Mouse (Mus musculus): ENCODE data around the gene Kcna10.

DNA sequence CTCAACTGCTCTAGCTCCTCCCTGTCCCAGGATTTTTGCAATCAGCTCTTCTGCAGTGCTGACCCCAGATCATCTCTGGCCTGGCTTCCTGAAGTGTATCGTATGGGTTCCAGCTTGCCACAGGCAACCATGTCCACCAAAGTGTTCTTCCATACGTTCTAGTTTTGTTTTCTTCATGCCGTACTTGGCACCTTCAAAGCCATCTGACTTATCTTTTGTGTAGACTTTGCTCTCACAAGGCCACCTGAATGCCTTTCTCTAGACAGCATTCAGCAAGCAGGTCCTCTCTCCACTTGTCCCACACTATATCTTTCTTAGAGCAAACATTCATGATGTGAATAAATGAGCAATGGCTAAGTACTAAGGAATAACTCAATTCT, 34.2 kb downstream of the Kcna10 start:
- TF ChIP-seq POLR2A (IDR thresholded peaks at IDR 0.05; ENCODE audit: borderline replicate concordance, extremely low read depth, insufficient read depth, insufficient read length, poor library complexity, severe bottlenecking): no peak
- TF ChIP-seq CTCF (IDR thresholded peaks at IDR 0.05; ENCODE audit: borderline replicate concordance, extremely low read depth, insufficient read depth, insufficient read length): no peak

Data from brain, embryonic 14.5 days (tissue).